Mouse (Mus musculus): ENCODE measurements around the gene Fam234b.

DNA sequence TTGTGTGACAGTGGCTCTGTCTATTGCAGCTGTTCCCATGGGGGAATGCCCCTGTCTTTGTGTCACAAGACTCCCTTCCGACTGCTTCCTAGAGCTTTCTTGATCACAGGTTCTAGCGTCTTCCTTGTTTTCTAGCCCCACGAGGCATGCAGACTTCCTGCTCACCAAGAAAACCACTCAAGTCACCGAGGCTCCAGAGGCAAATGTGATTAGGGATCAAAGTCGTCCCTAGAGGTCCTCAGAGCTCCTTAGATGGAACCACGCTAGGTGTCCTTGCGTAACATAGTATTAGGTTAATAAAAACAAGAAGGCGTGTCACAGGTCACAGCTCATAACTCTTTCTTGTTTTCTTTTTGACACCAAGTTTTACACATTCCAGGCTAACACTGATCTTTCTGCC, 13.8 kb upstream of the Fam234b start:
- TF ChIP-seq CTCF (IDR thresholded peaks at IDR 0.05; ENCODE audit: insufficient read depth, low read depth, low read length) (no peak), POLR2A (IDR thresholded peaks at IDR 0.05; ENCODE audit: insufficient read depth, low read depth, low read length) (no peak)
